Mouse (Mus musculus): Measurements from ENCODE around the gene Meltf.
"Not testable (repeated sequence)": the region's sequence is repeated elsewhere in the genome, so short reads cannot be mapped to it uniquely, and the experiment has no call there.

The Meltf gene

DNA sequence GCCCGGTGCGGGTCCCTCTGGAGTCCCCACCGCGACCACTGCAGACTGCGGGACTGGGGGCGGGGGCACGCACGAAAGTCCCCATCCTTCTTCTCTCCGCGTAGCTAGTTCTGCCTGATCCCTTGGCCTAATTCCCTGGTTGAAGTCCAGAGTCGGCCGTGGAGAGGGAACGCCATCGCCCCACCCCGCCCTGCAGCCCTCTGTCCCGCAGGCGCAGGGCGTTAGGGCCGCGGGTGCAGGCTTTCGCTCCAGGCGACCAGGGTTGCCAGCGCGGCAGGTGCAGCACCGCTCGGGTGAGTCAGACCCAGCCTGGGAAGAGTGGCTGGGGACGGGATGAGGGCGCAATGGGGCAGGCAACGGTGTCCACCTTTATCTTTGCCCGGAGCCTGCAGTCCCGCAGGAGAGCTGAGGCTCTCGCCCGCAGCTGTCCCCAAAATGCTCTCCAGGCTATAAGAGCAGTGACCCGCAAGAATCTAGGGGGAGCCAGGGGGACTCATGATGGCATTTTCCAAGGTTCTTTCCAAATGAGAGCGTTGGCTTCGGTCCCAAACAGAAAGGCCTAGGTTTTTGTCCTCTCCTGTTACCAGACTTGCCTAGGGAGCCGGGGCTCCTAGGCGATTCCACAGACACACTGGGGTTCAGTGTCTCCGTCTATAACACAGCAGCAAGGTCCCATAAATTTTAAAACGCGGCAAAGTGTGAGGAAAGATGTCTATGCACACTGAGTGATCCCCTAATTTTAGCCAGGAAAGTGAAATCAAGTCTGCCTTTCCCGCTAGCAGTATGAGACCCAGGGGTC, 55.3 kb downstream of the Meltf start, which contains the start of gene Pigz:
TSS of gene Pigz (plus strand) at position 101 of the 799 bp plus-strand sequence.
- DNase-seq (ENCODE audit: low spot score): no peak

- DNase-seq (ENCODE audit: low spot score): no peak
Observed at GRCm38 (mm10) chr16:31934550-31935010, 56.0 kb downstream of the Meltf start.

GRCm38 (mm10) chr16:31935091-31935979, 56.7 kb downstream of the Meltf start:
- DNase-seq (ENCODE audit: low spot score): no peak

- no peak for DNase-seq (ENCODE audit: low spot score)
Observed at GRCm38 (mm10) chr16:31936568-31936967, 58.0 kb downstream of the Meltf start.

GRCm38 (mm10) chr16:31938856-31939255, 60.2 kb downstream of the Meltf start:
- no peak for DNase-seq (ENCODE audit: low spot score)

DNA sequence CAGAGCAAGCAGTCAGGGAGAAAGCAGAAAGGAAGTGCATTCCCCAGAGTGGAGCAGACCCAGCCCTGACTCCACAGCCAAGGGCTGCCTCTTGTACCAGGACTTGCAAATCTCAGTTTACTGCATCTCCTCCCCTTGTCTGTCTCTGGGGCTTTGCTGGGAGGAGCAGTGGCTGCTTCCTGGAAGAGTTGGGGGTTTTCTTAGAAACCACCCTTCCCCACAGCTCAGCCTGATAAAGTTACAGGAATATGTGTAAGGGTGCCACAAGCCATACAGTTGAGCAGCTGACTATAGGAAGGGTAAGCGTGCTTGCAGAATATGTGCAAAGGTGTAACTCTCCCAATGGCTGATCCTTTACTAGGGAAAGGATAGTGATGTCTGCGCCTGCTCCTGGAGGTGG, 62.0 kb downstream of the Meltf start:
- DNase-seq (ENCODE audit: low spot score): no peak

GRCm38 (mm10) chr16:31943980-31944379, 65.4 kb downstream of the Meltf start:
- DNase-seq (ENCODE audit: low spot score): peak; percentile 87

GRCm38 (mm10) chr16:31944698-31945255, 66.2 kb downstream of the Meltf start:
- no peak for DNase-seq (ENCODE audit: low spot score)

- no peak for DNase-seq (ENCODE audit: low spot score)
Observed at GRCm38 (mm10) chr16:31945372-31945771, 66.8 kb downstream of the Meltf start.

GRCm38 (mm10) chr16:31945986-31946385, 67.4 kb downstream of the Meltf start:
- not testable (repeated sequence) for DNase-seq (ENCODE audit: low spot score)

GRCm38 (mm10) chr16:31947333-31947732, 68.7 kb downstream of the Meltf start:
- no peak for DNase-seq (ENCODE audit: low spot score)

DNA sequence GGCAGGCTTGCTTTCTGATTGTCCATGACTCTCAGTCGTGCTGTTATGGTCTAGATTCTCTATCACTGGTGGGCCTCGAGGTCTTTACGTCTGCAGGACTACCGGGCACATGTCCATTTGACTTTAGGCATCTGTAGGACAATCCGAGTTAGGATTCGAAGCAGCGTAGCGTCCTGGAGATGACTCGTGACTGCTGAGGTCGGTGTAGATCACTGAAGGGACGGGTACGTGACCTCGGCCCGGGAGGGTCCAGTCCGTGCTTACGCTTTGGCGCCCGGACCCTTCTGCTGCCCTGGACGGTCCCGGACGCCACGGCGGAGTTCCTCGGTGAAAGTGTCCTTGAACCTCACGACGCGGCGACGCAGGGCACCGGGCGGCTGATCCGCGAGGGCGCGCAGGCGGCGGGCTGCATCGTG, 69.3 kb downstream of the Meltf start:
- DNase-seq (ENCODE audit: low spot score): no peak

GRCm38 (mm10) chr16:31948345-31948774, 69.8 kb downstream of the Meltf start, which contains the start of the genes 0610012G03Rik and Ncbp2:
0610012G03Rik (minus strand) TSS chr16:31948494.
Ncbp2 (plus strand) TSS chr16:31948513.
- DNase-seq (ENCODE audit: low spot score): peak; percentile 100

Measured in embryo, embryonic 10 days (tissue).